Mouse (Mus musculus): ENCODE data around the gene Sh3pxd2a.

The Sh3pxd2a gene

GRCm38 (mm10) chr19:47464304-47465241 is at the start of gene Sh3pxd2a:
TSS of gene Sh3pxd2a (minus strand) at chr19:47464401.
- DNase-seq (ENCODE audit: low spot score): peak; percentile 30

- DNase-seq (ENCODE audit: low spot score): no peak
Observed at GRCm38 (mm10) chr19:47513618-47513897, 49.4 kb upstream of the Sh3pxd2a start.

- DNase-seq (ENCODE audit: low spot score): no peak
Observed at GRCm38 (mm10) chr19:47512794-47513617, 48.8 kb upstream of the Sh3pxd2a start.

- DNase-seq (ENCODE audit: low spot score): no peak
Observed at GRCm38 (mm10) chr19:47511958-47512357, 47.8 kb upstream of the Sh3pxd2a start.

DNA sequence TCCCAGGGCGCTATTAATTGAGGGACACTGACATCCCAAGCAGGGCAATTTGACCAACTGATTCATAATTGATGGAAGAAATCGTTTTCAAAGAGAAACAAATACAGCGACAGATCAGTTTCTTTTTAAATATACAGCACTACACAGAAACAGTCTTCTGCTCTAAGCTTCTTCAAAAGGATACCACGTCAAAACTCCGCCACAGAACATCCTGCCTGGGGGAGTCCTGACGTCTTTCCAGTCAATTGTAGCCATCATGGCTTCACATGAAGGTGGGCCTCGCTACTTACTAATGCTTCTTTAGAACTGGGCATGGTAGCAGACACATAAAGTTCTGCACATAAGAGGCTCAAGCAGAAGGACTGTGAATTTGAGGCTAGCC is 47.1 kb upstream of the Sh3pxd2a start:
- DNase-seq (ENCODE audit: low spot score): no peak

- no peak for DNase-seq (ENCODE audit: low spot score)
Observed at GRCm38 (mm10) chr19:47510473-47511293, 46.5 kb upstream of the Sh3pxd2a start.

GRCm38 (mm10) chr19:47510135-47510472 is 45.9 kb upstream of the Sh3pxd2a start:
- no peak for DNase-seq (ENCODE audit: low spot score)

DNA sequence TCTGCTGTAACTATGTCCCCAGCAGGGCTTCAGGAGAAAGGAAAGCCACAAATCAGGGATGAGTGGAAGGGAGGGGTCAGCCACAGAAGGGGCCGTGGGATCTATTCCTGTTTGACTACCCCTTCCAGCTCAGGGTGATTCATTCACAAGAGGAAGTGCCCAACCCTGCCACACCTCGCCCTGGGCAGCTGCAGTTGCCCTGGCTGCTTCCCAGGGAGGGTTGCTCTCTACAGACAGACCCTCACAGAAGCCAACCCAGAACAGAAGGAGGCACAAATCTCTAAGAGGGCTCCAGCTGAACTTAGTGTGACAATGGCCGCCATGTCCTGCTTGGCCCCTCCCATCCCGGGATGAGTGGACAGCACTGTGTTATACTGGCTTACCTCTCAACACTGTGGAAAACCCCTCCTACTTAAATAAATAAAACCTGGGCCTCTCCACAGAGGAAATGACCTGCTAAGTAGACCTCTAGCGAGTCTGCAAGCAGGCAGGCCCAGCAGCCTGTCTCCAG is 44.6 kb upstream of the Sh3pxd2a start:
- DNase-seq (ENCODE audit: low spot score): no peak

DNA sequence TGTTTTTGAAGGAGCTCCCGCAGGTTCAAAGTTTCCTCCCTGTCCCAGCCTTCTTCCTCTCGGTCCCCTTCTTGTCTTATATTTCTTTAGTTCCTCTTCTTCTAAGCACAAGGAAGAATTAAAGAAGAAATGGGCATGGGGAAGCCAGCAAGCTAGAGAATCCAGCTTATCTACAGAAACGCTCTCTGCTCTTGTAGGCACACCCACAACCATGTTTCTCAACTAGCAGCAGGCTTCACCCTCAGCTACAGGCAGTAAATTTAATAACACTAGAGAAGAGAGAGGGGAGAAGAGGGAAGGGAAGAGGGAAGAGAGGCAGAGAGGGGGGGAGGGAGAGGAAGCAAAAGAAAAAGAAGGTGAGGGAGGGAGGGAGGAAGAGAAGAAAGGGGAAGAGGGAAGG is 44.0 kb upstream of the Sh3pxd2a start:
- no peak for DNase-seq (ENCODE audit: low spot score)

DNA sequence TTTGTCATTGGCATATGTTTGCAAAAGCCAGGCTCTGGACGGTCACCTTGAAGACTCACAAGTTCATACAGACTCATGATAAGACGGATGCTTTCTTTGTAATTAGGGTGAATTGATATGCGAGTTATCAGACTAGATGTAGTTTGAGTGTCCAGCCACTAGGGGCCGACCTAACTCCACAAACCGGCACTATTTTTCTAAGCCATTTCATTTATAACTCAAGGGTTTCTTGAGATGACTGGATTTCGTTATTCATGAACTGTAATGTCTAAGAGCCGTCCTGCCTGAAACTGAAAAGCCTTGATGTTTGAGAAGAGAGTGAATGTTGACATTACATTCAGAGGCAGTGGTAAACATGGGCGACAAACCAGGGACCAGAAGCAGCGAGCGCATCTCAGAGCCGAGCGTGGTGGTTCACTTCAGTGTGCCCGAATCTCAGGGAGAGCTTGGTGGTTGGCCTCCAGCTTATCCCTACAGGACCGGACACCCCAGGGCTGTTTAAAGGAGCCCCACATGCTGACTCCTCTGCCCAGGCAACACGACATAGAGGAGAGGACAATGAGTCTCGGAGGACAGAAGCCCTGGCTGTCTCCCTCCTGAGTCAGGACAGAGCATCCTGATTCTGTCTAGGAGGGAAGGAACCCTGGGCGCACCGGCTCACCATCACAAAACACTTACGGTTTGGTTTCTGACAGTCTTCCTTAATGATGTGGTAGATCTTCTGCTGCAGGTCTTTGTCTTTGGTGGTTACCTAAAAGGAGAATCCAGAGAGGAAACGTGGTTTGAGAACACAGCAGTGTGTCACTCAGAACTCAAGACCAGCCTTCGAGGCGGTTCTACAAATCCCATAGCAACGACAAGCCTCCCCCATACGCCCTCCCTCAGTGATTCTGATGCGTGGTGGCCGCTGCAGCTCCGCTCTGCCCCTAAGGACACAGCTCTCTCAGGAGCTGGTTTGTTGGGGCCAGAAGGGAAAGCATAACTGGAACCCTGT is 43.2 kb upstream of the Sh3pxd2a start:
- DNase-seq (ENCODE audit: low spot score): no peak

DNA sequence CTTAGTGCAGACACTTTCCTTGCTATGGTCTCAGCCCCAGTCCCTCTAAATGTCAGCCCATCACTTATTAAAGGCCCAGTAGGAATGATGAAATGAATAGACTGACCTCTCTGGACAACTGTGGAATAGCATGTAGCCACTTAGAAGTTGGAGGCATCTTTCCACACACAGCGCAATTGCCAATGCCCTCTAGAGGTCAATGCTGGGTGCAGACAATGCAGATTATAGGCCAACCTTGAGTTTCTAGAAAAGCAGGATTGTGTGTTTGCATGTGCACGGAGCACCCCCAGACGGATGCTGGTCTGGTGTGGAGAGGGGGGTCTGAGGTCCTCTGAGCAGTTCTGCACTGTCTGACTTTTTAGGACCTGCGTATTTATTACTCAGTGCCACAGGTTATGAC is 39.4 kb upstream of the Sh3pxd2a start:
- DNase-seq (ENCODE audit: low spot score): no peak

- DNase-seq (ENCODE audit: low spot score): no peak
Observed at GRCm38 (mm10) chr19:47502563-47502962, 38.4 kb upstream of the Sh3pxd2a start.

DNA sequence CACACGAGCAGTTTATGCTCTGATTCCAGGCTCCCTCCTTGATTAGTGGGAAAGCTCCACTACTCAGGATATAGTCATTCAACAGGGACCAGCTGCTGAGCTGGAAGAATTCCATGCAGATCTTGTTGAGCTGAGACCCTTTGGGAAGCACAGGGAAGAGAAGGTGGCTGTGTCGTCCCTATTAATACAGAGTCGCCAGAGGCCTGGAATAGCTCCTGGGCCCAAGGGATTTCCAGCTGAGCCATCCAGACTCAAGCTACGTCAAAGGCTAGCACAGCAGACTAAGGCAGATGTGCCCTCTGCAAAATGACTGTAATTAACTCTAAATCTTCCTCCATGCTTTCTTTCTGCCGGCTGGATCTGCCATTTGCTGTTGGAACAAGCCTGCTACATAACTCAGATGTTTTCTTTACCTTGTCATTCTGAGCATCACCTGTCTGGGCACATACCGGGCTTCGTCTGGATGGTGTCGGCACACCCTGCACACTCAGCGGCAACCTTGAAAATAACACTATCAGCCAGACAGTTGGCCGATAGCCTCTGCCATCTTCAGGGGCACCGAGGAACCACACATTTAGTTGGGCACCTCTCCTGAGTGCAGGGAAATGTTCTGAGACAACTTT is 36.3 kb upstream of the Sh3pxd2a start:
- DNase-seq (ENCODE audit: low spot score): peak; percentile 15

- DNase-seq (ENCODE audit: low spot score): no peak
Observed at GRCm38 (mm10) chr19:47499841-47500240, 35.6 kb upstream of the Sh3pxd2a start.

DNA sequence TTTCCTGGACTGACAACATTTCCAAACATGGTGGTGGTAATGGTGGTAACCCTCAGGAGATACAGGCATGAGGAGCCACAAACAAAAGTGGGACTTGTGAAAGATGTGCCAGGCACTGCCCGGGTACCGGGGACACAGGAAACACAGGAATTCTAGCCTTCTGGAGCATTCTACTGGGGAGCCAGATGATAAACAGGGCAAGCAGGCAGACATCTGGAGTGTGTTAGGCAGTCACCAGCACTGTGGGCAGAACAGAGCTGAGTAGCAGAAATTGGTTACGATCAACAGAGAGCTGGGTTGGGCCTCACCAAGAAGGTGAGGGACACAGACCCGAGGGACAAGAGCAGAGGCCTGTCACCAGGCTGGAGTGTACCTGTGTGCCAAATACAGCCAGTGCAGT is 34.7 kb upstream of the Sh3pxd2a start:
- DNase-seq (ENCODE audit: low spot score): no peak

- DNase-seq (ENCODE audit: low spot score): no peak
Observed at GRCm38 (mm10) chr19:47497736-47498135, 33.5 kb upstream of the Sh3pxd2a start.

DNA sequence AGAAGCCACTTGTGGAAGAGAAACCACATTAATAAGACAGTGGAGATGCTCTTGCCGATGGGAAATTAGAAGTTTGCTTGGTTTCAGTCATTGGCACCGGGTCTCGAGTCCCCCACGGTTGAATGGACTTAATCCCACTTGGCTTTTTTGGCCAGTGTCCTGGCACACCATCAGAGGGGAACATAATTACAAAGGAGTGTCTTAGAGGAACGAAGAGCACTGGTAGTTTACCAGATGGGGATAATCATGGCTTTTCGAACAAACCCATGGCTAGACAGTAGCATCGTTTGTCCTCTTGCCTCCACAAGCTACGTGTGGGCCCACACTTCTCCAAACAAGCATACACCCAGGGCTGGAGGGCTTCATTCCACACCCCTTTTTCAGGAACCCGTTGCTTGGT is 33.1 kb upstream of the Sh3pxd2a start:
- no peak for DNase-seq (ENCODE audit: low spot score)

DNA sequence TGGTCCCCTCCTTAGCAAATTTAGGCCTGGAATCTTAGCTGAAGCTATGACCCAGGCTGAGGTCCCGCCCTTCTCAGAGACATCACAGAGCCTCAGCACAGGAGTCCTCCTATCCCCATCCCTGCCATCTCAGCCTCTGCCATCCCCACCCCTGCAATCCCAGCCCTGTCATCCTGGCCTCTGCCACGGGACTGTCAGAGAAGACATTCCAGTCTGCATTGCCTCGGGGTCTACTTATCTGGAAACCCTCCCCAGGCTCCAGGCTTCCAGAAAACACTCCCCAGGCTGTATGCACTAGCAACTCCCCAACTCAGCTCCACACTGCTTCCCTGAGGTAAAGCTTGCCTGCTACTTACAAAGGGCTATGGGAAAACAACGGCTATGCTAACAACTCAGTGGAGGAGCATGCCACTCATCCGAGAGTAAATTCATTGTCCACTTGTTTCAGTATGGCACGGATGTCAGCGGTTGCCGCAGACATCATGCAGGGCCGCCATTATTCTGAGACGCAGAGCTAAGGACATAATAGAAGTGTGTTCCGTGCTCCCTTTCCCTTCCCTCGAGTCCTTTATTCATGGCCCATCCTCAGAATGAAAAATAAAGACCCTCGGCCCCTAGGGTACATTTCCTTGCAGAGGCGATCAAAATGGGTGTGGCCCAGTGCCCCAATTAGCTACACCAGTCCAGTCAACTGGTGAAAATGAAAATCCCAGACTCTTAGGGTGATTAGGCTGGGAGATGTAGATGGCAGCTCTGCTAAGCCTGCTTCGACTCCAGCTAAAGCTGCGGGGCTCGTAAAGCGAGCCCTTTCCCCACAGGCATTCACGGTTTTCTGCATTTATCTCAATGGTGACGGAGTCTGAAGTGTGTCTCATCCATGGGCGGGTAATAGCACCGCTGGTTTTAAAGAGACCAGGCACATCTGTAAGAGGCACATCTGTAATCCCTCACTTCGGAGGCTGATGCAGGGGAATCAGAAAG is 29.1 kb upstream of the Sh3pxd2a start:
- DNase-seq (ENCODE audit: low spot score): no peak

GRCm38 (mm10) chr19:47492422-47492821 is 28.2 kb upstream of the Sh3pxd2a start:
- no peak for DNase-seq (ENCODE audit: low spot score)

All from urinary bladder, postnatal 25 days (tissue).